ENCODE assay signal across 11 mouse cellular contexts in the genomic region with DNA sequence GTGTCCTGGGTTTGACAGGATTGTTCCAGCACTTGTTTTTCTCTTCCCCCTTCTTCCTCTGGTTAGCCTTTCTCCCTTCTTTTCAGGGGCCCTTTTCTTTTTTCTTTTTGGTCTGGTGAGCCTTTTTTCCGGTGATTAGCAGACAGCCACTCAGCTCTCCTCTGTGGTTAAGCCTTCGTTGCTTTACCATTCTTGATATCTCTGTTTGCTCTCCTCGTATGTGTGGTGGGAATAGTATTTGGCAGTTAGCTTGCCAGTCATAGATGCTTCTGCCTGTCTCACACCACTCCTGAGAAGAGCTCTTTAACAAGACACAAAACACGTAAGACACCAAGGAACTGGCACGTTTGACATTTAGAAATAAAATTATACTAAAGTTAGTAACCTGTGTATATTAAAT. TPM values are rescaled to one million over a fixed set of nuclear protein-coding genes. Genes with fewer than 3 reads are reported as not detected.
A peak's percentile ranks its signal among the peaks of the same experiment; 100 is the strongest.
DNase-seq lines count a peak whose midpoint lies in the region; ATAC-seq and TF ChIP-seq lines count a peak whose summit lies in the region.
"Had no signal": no experiment of that assay in that cellular context is flagged by ENCODE, and none has a peak within 500 bp of the region (broad histone marks: within the 10 kb centered on the region; RNA-seq: fewer than 3 reads in every experiment).

No protein-coding gene starts in this region.

- ATAC-seq in forebrain, postnatal 0 days, result no peak
- ATAC-seq in liver, embryonic 16.5 days (ENCODE audit: low read depth), result no peak

- DNase-seq in gastrocnemius, adult 2 months, result no peak
- DNase-seq in gastrocnemius, adult 18-20 months (ENCODE audit: low spot score), result no peak
- no peak for DNase-seq in forebrain, postnatal 0 days
- no peak for DNase-seq in adrenal gland, postnatal 36 days
- no peak for DNase-seq in gastrocnemius, postnatal 14 days
- no peak for DNase-seq in layer of hippocampus, postnatal 36 days
- DNase-seq: adrenal gland, adult 8-10 months; lung, adult 18-20 months had no signal

- no peaks in the 10 kb centered on the region for H3K79me2 ChIP-seq in C2C12 (ENCODE audit: control insufficient read depth, insufficient read depth)

- H3K9me3 ChIP-seq in forebrain, postnatal 0 days (ENCODE audit: low read length), result no peaks in the 10 kb centered on the region
- H3K9me3 ChIP-seq in liver, embryonic 16.5 days (replicated peaks; ENCODE audit: control insufficient read depth, low read length), result no peaks in the 10 kb centered on the region

- no peaks in the 10 kb centered on the region for H3K79me3 ChIP-seq in C2C12 (ENCODE audit: low read depth)

- H3K4me1 ChIP-seq in forebrain, postnatal 0 days (ENCODE audit: insufficient read depth), result peaks cover 11% of the 10 kb centered on the region; the same call in 1 of the 2 replicates
- H3K4me1 ChIP-seq in liver, embryonic 16.5 days (ENCODE audit: control insufficient read depth, low read depth, low read length), result peaks cover 13% of the 10 kb centered on the region

- no peak overlapping the region for H3ac ChIP-seq in C2C12 (ENCODE audit: control insufficient read depth, insufficient read length, low read depth)

- peak overlapping the region; percentile 85 for H3K4me3 ChIP-seq in gastrocnemius, adult 2 months
- peak overlapping the region; percentile 57 for H3K4me3 ChIP-seq in C2C12 (ENCODE audit: insufficient read depth, poor library complexity, severe bottlenecking)
- peak overlapping the region; percentile 52; the same call in 1 of the 2 replicates for H3K4me3 ChIP-seq in forebrain, postnatal 0 days (ENCODE audit: low read depth, low read length)
- H3K4me3 ChIP-seq in liver, embryonic 16.5 days (ENCODE audit: low read depth, low read length), result no peak overlapping the region

- WGBS in forebrain, postnatal 0 days, result 39% methylated on average over 5 of the region's 5 CpGs
- WGBS in liver, embryonic 16.5 days (ENCODE audit: insufficient replicate concordance), result 26% methylated on average over 5 of the region's 5 CpGs

- H3K27me3 ChIP-seq in C2C12 (ENCODE audit: control insufficient read depth, insufficient read depth, insufficient read length), result no peaks in the 10 kb centered on the region
- no peaks in the 10 kb centered on the region for H3K27me3 ChIP-seq in forebrain, postnatal 0 days (ENCODE audit: insufficient read depth, low read length)
- no peaks in the 10 kb centered on the region for H3K27me3 ChIP-seq in liver, embryonic 16.5 days (ENCODE audit: control insufficient read depth, insufficient read depth, low read depth, low read length)

- TF ChIP-seq CTCF in gastrocnemius, adult 2 months (IDR thresholded peaks at IDR 0.05), result no peak
- no peak for TF ChIP-seq CTCF in C2C12 (IDR thresholded peaks at IDR 0.05; ENCODE audit: control insufficient read depth, insufficient read depth, insufficient read length)
- no peak for TF ChIP-seq CTCF in forebrain, postnatal 0 days (IDR thresholded peaks at IDR 0.05; ENCODE audit: low read depth)

- H3K27ac ChIP-seq in gastrocnemius, adult 2 months, result peak overlapping the region; percentile 91
- H3K27ac ChIP-seq in forebrain, postnatal 0 days (ENCODE audit: low read depth, low read length), result 0 out of 2 replicates have a peak overlapping the region, but pooled peaks have one; percentile 16
- no peak overlapping the region; the same call in 1 of the 2 replicates for H3K27ac ChIP-seq in liver, embryonic 16.5 days (ENCODE audit: low read length)

- intact Hi-C loops in gastrocnemius, adult 2 months (cut with DNase I), result loop anchor here (10.0 kb wide), 1 partner anchor 1590 kb away; no protein-coding TSS in a partner anchor
- intact Hi-C loops in gastrocnemius, postnatal 14 days (cut with DNase I; ENCODE audit: low total_unique reads), result no loop called here

- H3K9ac ChIP-seq in forebrain, postnatal 0 days, result no peak overlapping the region
- H3K9ac ChIP-seq in liver, embryonic 16.5 days (ENCODE audit: low read depth, low read length), result no peak overlapping the region

- H3K36me3 ChIP-seq in C2C12 (ENCODE audit: control insufficient read depth, insufficient read depth), result no peaks in the 10 kb centered on the region
- no peaks in the 10 kb centered on the region for H3K36me3 ChIP-seq in forebrain, postnatal 0 days (ENCODE audit: insufficient read depth)
- H3K36me3 ChIP-seq in liver, embryonic 16.5 days (ENCODE audit: control insufficient read depth, insufficient read depth), result no peaks in the 10 kb centered on the region

- H3K4me2 ChIP-seq in forebrain, postnatal 0 days (ENCODE audit: low read depth), result peak overlapping the region; percentile 46
- peak overlapping the region; percentile 89 for H3K4me2 ChIP-seq in liver, embryonic 16.5 days (ENCODE audit: low read depth, low read length)

TF ChIP-seq in C2C12, 6 proteins besides CTCF, POLR2A, EP300 and RAD21:
- TF ChIP-seq CEBPB (IDR thresholded peaks at IDR 0.05; ENCODE audit: low read depth) (no peak), MYOG (IDR thresholded peaks at IDR 0.05; ENCODE audit: control insufficient read depth, extremely low read depth, insufficient read length) (no peak), USF1 (IDR thresholded peaks at IDR 0.05; ENCODE audit: low read depth) (no peak), FOSL1 (IDR thresholded peaks at IDR 0.05; ENCODE audit: insufficient read depth, low read length, poor library complexity, severe bottlenecking) (no peak), MYOD1 (IDR thresholded peaks at IDR 0.05; ENCODE audit: control insufficient read depth, insufficient read length, low read depth) (no peak), MAX (IDR thresholded peaks at IDR 0.05) (no peak)

RNA-seq across cellular contexts. Expression of gene Abt1, which starts 20.8 kb away (rescaled TPM):
- 1 to 10 TPM; 3.6 to 3.9 TPM for total RNA-seq in gastrocnemius, adult 2 months (2021)
- total RNA-seq in gastrocnemius, adult 18-20 months (2021), result 1 to 10 TPM; 3.8 to 4.2 TPM
- polyA plus RNA-seq in C2C12 (2012; fragmentation: generic; extraction: Trizol), result 11.2 TPM
- total RNA-seq in forebrain, postnatal 0 days (2014; rRNA removed), result 6.5 and 8.2 TPM in 2 replicates
- 7.7 and 8.2 TPM in 2 replicates for polyA plus RNA-seq in forebrain, postnatal 0 days (2015; fragmentation: Nextera tagmentation; extraction: Ambion mirVana)
- 4.5 TPM in 2 replicates for polyA plus RNA-seq in liver, embryonic 16.5 days (2015; fragmentation: Nextera tagmentation; extraction: Ambion mirVana)
- total RNA-seq in adrenal gland, postnatal 36 days (2021), result 1 to 10 TPM; 6.9 to 8.3 TPM
- total RNA-seq in gastrocnemius, postnatal 14 days (2021), result 1 to 10 TPM; 4.5 to 4.7 TPM
- 1 to 10 TPM; 7.9 to 8.7 TPM for total RNA-seq in layer of hippocampus, postnatal 36 days (2021)

RNA-seq across cellular contexts. Expression of gene Btn1a1, which starts 21.2 kb away (rescaled TPM):
- not detected for total RNA-seq in gastrocnemius, adult 2 months (2021)
- total RNA-seq in gastrocnemius, adult 18-20 months (2021), result not detected
- polyA plus RNA-seq in C2C12 (2012; fragmentation: generic; extraction: Trizol), result not detected
- total RNA-seq in forebrain, postnatal 0 days (2014; rRNA removed), result 0.08 and 0.33 TPM in 2 replicates
- 0.12 TPM in 1 of 2 replicates, not detected in the other for polyA plus RNA-seq in forebrain, postnatal 0 days (2015; fragmentation: Nextera tagmentation; extraction: Ambion mirVana)
- polyA plus RNA-seq in liver, embryonic 16.5 days (2015; fragmentation: Nextera tagmentation; extraction: Ambion mirVana), result 1.9 and 2.0 TPM in 2 replicates
- not detected for total RNA-seq in adrenal gland, postnatal 36 days (2021)
- total RNA-seq in gastrocnemius, postnatal 14 days (2021), result not detected
- not detected for total RNA-seq in layer of hippocampus, postnatal 36 days (2021)
- total RNA-seq: adrenal gland, adult 8-10 months had no signal

RNA-seq across cellular contexts. Expression of gene Btn2a2, which starts 44.2 kb away (rescaled TPM):
- total RNA-seq in gastrocnemius, adult 2 months (2021), result not detected
- not detected for total RNA-seq in gastrocnemius, adult 18-20 months (2021)
- 0.07 TPM for polyA plus RNA-seq in C2C12 (2012; fragmentation: generic; extraction: Trizol)
- total RNA-seq in forebrain, postnatal 0 days (2014; rRNA removed), result not detected in 2 replicates
- 0.10 TPM in 1 of 2 replicates, not detected in the other for polyA plus RNA-seq in forebrain, postnatal 0 days (2015; fragmentation: Nextera tagmentation; extraction: Ambion mirVana)
- not detected in 2 replicates for polyA plus RNA-seq in liver, embryonic 16.5 days (2015; fragmentation: Nextera tagmentation; extraction: Ambion mirVana)
- not detected for total RNA-seq in adrenal gland, postnatal 36 days (2021)
- not detected for total RNA-seq in gastrocnemius, postnatal 14 days (2021)
- total RNA-seq in layer of hippocampus, postnatal 36 days (2021), result under 1 TPM; 0.51 to 0.80 TPM
- total RNA-seq: adrenal gland, adult 8-10 months had no signal
- polyA plus RNA-seq: spleen, adult 2 months had no signal
